Mouse (Mus musculus): ENCODE data around the gene Ppm1m.

Gene Ppm1m

GRCm38 (mm10) chr9:106199535-106200272, at the start of gene Ppm1m:
Gene Ppm1m (minus strand): TSS chr9:106199746.
- DNase-seq: no peak

DNA sequence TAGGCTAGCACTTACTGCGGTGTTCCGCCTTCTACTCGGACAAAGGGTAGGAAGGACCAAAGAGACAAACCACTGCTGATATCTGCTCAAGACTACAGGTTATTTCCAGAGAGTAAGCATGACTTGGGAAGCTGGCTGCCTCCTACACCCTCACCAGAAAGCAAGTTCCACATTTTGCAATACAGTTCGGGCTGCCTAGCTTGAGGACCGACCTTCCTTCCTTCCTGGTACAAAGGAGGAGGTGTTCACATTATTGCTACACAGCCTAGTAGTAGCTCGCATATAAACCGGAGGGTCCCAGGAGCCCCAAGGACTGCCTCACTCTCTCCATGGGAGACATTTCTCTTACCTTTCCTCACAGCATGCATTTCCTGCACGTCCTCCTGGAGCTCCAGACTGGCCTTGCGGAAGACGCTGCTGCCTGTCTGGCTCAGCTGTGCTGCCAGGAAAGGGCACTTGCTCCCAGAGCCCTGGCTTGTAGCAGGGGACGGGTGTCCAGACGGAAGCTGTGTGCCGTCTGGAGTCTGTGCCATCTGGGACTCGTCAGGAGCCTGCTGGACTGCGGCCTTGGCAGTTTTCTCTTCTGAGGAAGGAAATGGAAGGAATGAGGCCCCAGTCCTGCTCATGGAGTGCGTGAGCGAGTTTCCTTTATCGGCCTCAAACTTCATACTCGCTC, 43.4 kb upstream of the Ppm1m start:
- DNase-seq: no peak

DNA sequence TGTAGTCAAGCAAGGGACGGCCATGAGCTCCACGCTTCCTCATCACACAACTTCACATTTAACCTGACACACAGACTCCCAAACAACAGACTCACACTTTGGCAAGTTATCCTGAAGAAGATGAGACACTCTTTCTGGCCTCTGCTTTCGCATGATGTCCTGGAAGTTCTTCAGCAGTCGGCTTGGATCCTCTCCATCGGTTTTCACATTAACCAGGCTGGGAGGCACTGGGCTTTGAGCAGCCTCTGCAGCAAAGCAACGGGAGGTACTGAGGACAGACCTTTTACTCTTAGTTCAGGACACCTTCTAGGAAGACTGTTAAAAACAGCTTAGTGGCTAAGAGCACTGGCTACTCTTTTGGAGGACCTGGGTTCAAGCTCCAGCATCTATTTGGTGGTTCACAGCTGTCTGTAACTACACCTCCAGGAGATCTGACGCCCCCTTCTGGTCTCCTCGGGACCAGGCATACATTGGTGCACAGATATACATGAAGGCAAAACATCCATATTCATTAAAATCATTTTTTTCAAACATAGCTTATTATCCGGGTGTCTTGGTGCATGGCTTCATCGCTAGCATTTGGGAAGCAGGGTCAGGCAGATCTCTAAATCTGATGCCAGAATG, 42.1 kb upstream of the Ppm1m start:
- DNase-seq: no peak

DNA sequence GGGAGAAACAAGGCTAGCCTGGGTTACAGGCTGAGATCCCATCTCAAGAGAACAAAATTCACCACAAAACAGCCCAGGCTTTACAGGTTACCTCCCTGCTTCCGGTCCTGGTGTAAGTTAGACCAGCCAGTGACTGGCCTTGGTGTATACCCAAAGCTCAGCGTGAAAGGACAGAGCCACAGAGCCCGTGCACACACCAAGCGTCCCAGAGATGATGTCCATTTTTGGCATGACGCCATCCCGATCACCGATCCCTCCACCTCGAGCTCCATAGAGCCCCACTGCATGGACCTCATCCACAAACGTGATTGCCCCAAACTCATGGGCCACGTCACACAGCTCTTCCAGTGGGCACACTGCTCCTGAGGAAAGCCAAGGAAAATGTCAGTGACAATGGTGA, 38.3 kb upstream of the Ppm1m start:
- DNase-seq: no peak

DNA sequence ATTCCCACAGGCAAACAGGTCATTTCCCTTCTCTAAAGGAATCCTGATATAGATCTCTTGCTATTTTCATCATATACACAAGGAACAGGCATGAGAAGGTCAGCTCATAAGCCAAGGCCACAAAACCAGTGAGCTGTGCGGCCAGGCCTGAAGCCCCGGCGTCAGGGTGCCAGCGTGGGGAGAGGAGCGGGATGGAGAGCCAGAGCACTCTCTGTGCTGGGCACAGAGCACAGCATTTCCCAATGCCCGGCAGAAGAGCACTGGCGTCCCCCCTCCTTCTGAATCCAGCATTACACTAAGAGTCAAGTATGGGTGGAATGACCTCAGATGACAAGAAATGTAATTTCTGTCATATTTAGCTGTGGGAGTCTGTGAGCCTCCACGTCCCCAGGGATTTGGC, 37.9 kb upstream of the Ppm1m start:
- DNase-seq: no peak

- no peak for DNase-seq
These were observed 37.3 kb upstream of the Ppm1m start for GRCm38 (mm10) chr9:106236818-106237211.

DNA sequence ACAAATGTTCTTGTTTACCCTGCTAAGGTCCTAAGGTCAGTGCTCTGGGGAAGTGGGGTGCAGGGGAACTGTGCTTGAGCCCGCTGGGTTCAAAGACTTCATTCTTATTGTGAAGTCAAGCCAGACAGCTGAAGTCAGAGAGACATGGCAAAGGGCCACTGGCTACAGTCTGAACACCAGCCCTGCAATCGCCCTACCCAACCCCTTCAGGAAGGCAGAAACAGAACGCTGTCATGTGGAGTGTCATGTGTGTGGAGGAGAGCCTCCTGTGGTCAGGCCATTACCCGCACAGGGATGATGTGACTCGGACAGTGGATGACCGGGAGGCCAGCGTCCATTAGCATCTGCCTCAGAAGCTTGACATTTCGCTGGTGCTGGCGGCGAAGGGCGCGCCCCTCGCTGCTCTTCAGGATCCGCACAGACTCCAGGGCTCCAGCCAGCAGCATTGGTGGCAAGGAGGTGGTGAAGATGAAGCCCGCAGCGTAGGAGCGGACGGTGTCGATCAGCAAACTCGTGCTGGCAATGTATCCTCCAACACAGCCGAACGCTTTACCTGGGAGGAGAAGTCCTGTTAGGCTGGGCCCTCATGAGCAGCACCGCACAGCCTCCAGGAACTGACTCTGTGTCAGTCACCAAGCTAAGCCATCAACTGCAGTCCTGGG, 36.7 kb upstream of the Ppm1m start:
- DNase-seq: no peak

DNA sequence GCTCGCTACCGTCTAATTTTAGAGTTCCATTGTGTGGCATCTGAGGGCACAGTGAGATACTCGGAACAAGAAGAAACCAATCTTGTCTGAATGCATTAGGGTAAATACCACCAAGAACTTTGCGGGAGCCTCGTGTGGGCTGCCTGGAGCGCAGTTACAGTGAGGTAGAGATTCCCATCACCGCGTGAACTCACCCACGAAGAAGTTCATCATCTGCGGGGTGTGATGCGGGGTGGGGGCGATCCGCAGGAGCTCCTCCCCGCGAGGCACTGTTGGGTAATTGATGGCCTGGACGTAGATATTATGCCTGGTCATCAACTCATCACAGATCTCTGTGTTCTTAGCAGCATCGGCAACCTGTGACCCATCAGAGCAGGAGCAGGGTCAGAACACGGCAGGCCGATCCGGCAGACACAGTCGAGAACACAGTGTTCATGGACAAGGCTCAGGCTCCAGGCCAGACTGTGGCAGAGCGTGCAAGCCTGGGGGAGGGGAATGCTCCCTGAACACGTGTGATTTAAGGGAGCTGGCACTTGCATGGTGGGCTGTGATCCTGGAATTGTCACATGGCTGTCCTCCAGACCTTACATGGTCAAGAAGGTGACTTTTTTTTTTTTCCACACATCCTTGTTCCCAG, 35.8 kb upstream of the Ppm1m start:
- no peak for DNase-seq

- no peak for DNase-seq
These were observed 34.4 kb upstream of the Ppm1m start for GRCm38 (mm10) chr9:106233953-106234352.

GRCm38 (mm10) chr9:106232956-106233355, 33.4 kb upstream of the Ppm1m start:
- DNase-seq: no peak

DNA sequence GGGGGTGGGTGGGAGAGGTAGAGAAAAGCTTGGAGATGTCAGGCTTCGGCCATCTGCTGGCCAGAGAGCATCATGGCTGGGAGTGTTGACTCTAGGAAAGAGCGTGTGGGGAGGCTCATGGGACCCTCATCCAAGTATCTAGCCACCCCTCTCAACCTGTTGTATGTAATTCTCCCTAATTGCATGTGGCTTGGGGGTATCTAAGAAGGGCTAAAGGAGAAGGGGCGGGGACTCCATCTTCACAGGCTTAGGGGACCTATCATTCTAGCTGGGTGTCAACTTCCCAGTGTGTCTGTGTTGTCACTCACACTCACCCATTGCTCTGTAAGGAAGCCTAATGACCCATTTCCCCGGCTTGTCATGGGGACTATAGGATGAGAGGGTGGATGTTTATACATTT, 32.3 kb upstream of the Ppm1m start:
- no peak for DNase-seq

- no peak for DNase-seq
These were observed 31.7 kb upstream of the Ppm1m start for GRCm38 (mm10) chr9:106231220-106231619.

DNA sequence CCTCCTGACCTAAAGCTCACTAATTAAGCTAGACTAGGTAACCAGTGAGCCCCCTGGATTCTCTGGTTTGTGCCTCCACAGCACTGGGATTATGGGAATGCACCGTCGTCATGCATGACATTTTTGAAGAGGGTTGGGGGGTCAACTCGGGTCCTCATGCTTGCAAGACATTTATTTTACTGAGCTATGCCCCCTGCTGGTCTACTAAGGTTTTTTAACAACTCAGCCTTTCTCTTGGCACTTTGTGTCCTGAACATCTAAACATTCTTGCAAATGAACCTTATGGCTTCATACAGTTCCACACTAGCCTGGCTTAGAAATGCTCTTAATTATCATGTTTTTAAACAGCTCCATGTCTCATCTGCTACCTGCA, 31.2 kb upstream of the Ppm1m start:
- DNase-seq: no peak

- no peak for DNase-seq
These were observed 30.6 kb upstream of the Ppm1m start for GRCm38 (mm10) chr9:106230051-106230733.

DNA sequence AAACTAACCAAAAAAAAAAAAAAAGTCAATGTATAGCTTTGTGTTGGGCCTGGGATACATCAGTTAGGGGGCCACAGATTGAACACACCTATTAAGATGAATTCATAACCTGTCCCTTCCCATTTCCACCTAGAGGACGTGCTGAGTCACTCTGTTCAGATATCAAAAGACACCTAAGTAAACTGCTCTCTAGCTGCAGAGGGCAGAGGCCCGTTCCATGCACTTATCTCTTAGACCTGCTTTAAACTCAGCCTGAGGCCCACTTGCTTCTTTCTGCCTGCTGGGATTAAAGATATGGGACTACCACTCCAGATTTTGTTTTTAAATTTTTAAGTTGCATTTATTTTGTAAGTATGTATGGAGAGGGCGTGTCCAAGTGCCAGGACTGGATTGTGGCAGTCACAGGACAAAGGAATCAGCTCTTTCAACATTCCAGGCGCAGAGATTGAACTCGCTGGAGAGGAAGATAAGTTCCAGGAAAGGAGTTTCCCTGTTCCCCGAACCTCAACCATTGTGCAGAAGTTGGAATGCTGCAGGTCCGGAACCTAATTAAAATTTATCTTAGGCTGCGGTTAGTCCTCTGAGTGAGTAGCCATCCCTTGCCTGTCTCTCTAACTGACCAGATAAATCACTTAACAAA, 28.4 kb upstream of the Ppm1m start:
- DNase-seq: no peak

DNA sequence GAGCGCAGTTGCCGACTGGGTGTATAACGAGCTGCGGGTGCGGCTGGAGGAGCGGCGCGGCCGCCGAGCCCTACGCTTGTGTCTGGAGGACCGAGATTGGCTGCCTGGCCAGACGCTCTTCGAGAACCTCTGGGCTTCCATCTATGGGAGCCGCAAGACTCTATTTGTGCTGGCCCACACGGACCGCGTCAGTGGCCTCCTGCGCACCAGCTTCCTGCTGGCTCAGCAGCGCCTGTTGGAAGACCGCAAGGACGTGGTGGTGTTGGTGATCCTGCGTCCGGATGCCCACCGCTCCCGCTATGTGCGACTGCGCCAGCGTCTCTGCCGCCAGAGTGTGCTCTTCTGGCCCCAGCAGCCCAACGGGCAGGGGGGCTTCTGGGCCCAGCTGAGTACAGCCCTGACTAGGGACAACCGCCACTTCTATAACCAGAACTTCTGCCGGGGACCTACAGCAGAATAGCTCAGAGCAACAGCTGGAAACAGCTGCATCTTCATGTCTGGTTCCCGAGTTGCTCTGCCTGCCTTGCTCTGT, 26.7 kb upstream of the Ppm1m start:
- peak; percentile 38 for DNase-seq

DNA sequence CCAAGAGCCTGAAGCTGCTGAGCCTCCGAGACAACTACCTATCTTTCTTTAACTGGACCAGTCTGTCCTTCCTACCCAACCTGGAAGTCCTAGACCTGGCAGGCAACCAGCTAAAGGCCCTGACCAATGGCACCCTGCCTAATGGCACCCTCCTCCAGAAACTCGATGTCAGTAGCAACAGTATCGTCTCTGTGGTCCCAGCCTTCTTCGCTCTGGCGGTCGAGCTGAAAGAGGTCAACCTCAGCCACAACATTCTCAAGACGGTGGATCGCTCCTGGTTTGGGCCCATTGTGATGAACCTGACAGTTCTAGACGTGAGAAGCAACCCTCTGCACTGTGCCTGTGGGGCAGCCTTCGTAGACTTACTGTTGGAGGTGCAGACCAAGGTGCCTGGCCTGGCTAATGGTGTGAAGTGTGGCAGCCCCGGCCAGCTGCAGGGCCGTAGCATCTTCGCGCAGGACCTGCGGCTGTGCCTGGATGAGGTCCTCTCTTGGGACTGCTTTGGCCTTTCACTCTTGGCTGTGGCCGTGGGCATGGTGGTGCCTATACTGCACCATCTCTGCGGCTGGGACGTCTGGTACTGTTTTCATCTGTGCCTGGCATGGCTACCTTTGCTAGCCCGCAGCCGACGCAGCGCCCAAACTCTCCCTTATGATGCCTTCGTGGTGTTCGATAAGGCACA, 26.1 kb upstream of the Ppm1m start:
- DNase-seq: no peak

- DNase-seq: no peak
These were observed 23.4 kb upstream of the Ppm1m start for GRCm38 (mm10) chr9:106222994-106223393.

- no peak for DNase-seq
These were observed 22.8 kb upstream of the Ppm1m start, which contains the start of gene Tlr9 for GRCm38 (mm10) chr9:106222261-106222851. Gene Tlr9 (plus strand): TSS chr9:106222598.

DNA sequence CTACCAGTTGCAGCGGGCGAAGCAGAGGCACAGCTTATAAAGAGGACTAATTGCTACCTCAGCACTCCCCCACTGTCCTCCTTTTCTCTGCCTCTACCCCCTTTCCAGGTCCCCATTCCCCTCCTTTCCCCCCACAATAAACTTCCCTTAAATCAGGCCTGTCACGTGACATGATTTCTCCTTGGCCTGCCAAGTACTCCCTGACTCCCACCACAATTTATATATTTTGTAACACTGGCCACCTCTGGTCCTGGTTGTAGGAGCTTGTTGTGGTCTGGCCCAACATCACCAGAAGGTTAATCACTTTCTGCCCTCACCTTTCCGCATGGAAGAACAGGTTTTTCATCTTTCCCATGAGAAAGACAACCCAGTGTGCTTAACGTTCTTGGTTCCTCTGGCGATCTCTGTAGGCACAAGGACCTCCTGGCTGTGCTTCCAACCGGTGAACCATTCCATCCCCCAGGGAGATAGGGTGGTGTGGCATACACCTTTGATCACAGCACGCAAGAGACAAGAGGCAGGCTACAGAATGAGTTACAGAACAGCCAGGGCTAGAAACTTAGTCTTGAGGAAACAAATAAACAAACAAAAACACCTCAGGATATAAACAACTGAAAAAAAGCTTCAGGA, 21.5 kb upstream of the Ppm1m start:
- no peak for DNase-seq
